Mouse (Mus musculus): ENCODE measurements at regions not wholly inside any gene's neighbourhood (a gene's known extent, or its start where the extent isn't known, plus 50 kb on each side); places are given as distances from the start of the nearest gene placed in this dataset.

GRCm38 (mm10) chr16:62509321-62509720 lies 277.3 kb downstream of the Nsun3 start (continued):
- TF ChIP-seq ZKSCAN1 (IDR thresholded peaks at IDR 0.05; ENCODE audit: low read depth, low read length) = no peak

GRCm38 (mm10) chr16:62506725-62507482 lies 279.7 kb downstream of the Nsun3 start:
- TF ChIP-seq RCOR1 (IDR thresholded peaks at IDR 0.05; ENCODE audit: low read depth, low read length) (no peak), ZC3H11A (IDR thresholded peaks at IDR 0.05; ENCODE audit: low read depth, low read length) (no peak), POLR2A (IDR thresholded peaks at IDR 0.05; ENCODE audit: control insufficient read depth in 1 of 2, insufficient read depth in 1 of 2, low read depth in 1 of 2, low read length in 2 of 2, poor library complexity in 1 of 2) (no peak), ETS1 (IDR thresholded peaks at IDR 0.05; ENCODE audit: low read depth, low read length) (no peak), MXI1 (IDR thresholded peaks at IDR 0.05; ENCODE audit: low read depth, low read length) (no peak), CTCF (IDR thresholded peaks at IDR 0.05 in 2 of 3, conservative IDR thresholded peaks at IDR 0.05 in 1 of 3; ENCODE audit: control insufficient read depth in 1 of 3, insufficient read depth in 1 of 3, low read depth in 2 of 3, low read length in 3 of 3, poor library complexity in 1 of 3, severe bottlenecking in 1 of 3) (peak in 1 of 3 experiments; percentile 31; a peak in 2 of 6 replicates), KAT2A (conservative IDR thresholded peaks at IDR 0.05; ENCODE audit: low read depth, low read length) (no peak), POLR2AphosphoS2 (IDR thresholded peaks at IDR 0.05; ENCODE audit: low read length) (no peak), MYC (IDR thresholded peaks at IDR 0.05; ENCODE audit: low read depth, low read length) (no peak), HCFC1 (IDR thresholded peaks at IDR 0.05; ENCODE audit: low read depth, low read length) (no peak), GATA1 (IDR thresholded peaks at IDR 0.05; ENCODE audit: low read depth, low read length) (no peak), TCF12 (IDR thresholded peaks at IDR 0.05; ENCODE audit: low read depth, low read length) (no peak), SMC3 (IDR thresholded peaks at IDR 0.05; ENCODE audit: low read depth, low read length) (peak; percentile 34; the same call in 1 of the 2 replicates), MAFK (IDR thresholded peaks at IDR 0.05; ENCODE audit: borderline replicate concordance, low read depth, low read length) (no peak), RAD21 (IDR thresholded peaks at IDR 0.05; ENCODE audit: low read depth, low read length) (no peak; the same call in 1 of the 2 replicates)
- Histone ChIP-seq H3K4me1 (ENCODE audit: control insufficient read depth in 1 of 2, insufficient read depth in 2 of 2, low read length in 2 of 2) (no peaks in the 10 kb centered on the region), H3K79me2 (ENCODE audit: control insufficient read depth, insufficient read depth, low read length, poor library complexity) (no peaks in the 10 kb centered on the region), H3K9me3 (replicated peaks; ENCODE audit: insufficient read depth, low read length) (no peaks in the 10 kb centered on the region), H3K36me3 (ENCODE audit: control insufficient read depth in 1 of 2, insufficient read depth in 2 of 2, low read length in 2 of 2) (no peaks in the 10 kb centered on the region), H3K27ac (ENCODE audit: control insufficient read depth, low read depth, low read length) (no peak overlapping the region), H3K9ac (ENCODE audit: control insufficient read depth, low read depth, low read length, poor library complexity, severe bottlenecking) (no peak overlapping the region), H3K4me3 (ENCODE audit: control insufficient read depth in 1 of 2, insufficient read depth in 1 of 2, low read depth in 2 of 2, low read length in 2 of 2) (no peak overlapping the region), H3K27me3 (ENCODE audit: control insufficient read depth in 1 of 2, insufficient read depth in 2 of 2, low read length in 2 of 2) (no peaks in the 10 kb centered on the region)
- DNase-seq (ENCODE audit: low read depth, low spot score) = peak; percentile 4

GRCm38 (mm10) chr16:62500870-62501269 lies 285.7 kb downstream of the Nsun3 start:
- Histone ChIP-seq H3K4me1 (ENCODE audit: control insufficient read depth in 1 of 2, insufficient read depth in 2 of 2, low read length in 2 of 2) (no peaks in the 10 kb centered on the region), H3K79me2 (ENCODE audit: control insufficient read depth, insufficient read depth, low read length, poor library complexity) (no peaks in the 10 kb centered on the region), H3K9me3 (replicated peaks; ENCODE audit: insufficient read depth, low read length) (no peaks in the 10 kb centered on the region), H3K4me3 (ENCODE audit: control insufficient read depth in 1 of 2, insufficient read depth in 1 of 2, low read depth in 2 of 2, low read length in 2 of 2) (no peak overlapping the region), H3K9ac (ENCODE audit: control insufficient read depth, low read depth, low read length, poor library complexity, severe bottlenecking) (no peak overlapping the region), H3K27ac (ENCODE audit: control insufficient read depth, low read depth, low read length) (no peak overlapping the region), H3K36me3 (ENCODE audit: control insufficient read depth in 1 of 2, insufficient read depth in 2 of 2, low read length in 2 of 2) (no peaks in the 10 kb centered on the region), H3K27me3 (ENCODE audit: control insufficient read depth in 1 of 2, insufficient read depth in 2 of 2, low read length in 2 of 2) (no peaks in the 10 kb centered on the region)
- no peak for DNase-seq (ENCODE audit: low read depth, low spot score)
- TF ChIP-seq CHD2 (IDR thresholded peaks at IDR 0.05; ENCODE audit: low read length) = no peak
- no peak for TF ChIP-seq NELFE (IDR thresholded peaks at IDR 0.05; ENCODE audit: low read depth, low read length)
- TF ChIP-seq RAD21 (IDR thresholded peaks at IDR 0.05; ENCODE audit: low read depth, low read length) = no peak
- no peak for TF ChIP-seq GABPA (IDR thresholded peaks at IDR 0.05; ENCODE audit: low read depth, low read length)
